Mouse (Mus musculus): ENCODE data around the gene Gm10553.
"Not testable (repeated sequence)": the region's sequence is repeated elsewhere in the genome, so short reads cannot be mapped to it uniquely, and the experiment has no call there.

The Gm10553 gene

GRCm38 (mm10) chr1:85099864-85100263, at the start of gene Gm10553:
Gm10553 (plus strand) TSS chr1:85100164.
- in situ Hi-C loops (cut with MboI, MseI), result loop anchor here (25.0 kb wide), 4 partner anchors 637 to 937 kb away; partner anchors contain the start of gene 2810459M11Rik (in 1 of the 2)

DNA sequence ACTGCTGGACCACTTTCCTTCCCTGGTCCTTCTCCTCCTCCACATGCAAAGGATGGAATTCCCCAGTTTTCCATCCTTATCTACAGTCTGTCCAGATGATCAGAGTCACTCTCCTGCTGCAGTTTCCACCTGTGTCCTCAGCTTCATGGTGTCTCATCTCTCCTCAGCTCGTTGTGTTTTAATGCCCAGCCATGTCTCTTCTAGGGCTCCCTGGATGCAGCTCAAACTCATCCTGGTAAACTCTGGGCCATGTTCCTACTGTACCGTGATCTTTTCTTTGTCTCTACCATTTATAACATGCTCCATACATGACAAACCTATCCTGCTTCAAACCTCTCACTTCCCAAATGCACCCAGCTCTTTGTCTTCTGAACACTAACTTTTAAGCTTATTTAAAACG, 28.3 kb upstream of the Gm10553 start:
- in situ Hi-C loops (cut with MboI, MseI), result loop anchor here (5.0 to 10.0 kb wide), 6 partner anchors 113 to 566 kb away; no protein-coding TSS in a partner anchor

DNA sequence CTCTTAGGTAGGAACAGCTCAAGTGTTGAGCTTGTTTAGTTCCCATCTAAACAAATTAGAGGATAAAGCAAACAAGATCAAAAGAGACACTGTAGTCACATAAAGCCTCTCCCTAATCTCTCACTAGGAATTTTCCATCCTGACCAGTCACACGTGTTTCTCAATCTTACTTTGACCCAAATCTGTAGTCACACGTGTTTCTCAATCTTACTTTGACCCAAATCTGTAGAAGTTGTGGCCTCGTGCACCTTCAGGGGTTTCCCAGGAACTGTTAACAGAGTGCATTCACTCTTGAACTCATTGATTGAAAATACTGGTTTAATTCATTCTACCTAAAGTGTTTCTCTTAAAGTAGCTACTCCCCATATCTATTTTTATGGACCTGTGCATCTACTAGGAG, 26.9 kb upstream of the Gm10553 start:
- in situ Hi-C loops (cut with MboI, MseI), result loop anchor here (5.0 to 10.0 kb wide), 6 partner anchors 112 to 564 kb away; no protein-coding TSS in a partner anchor

GRCm38 (mm10) chr1:85084803-85085202, 15.2 kb upstream of the Gm10553 start:
- in situ Hi-C loops (cut with MboI, MseI), result not testable (repeated sequence)

DNA sequence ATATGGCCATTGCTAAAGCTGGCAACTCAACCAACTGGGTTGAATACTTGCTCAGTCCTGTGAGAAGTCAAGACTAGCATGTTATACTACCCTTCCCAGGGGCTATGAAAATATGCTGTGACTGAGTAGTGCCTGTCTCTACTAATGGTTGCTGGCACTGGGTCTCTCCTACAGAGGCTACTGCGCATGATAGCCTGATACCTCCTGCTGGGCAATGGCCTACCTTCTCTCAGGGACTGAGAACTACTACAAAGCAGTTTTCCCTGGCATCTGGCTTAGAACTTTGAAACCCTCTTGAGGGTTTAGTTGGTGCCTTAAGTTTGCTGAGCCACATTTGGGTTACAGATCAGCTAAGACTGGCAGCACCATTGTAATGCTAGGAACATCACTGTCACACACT, 13.8 kb upstream of the Gm10553 start:
- in situ Hi-C loops (cut with MboI, MseI), result not testable (repeated sequence)

DNA sequence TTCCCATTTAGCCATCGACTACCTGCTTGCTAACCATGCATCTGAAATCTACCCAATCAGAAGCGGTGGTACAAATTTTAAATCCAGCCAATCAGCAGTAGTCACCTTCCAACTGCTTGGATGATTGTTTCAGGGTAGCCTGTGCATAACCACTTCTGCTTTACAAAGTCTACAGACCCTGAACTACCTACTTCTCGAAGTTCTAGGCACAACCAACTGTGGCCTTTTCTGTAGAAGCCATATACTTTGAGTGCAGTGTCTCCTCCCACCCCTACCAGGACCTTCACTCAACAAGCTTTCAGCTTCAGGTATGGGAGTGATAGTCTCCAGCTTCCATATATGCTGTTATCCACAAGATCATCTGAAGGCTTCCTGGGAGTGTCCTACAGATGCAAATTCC, 7.8 kb upstream of the Gm10553 start:
- in situ Hi-C loops (cut with MboI, MseI), result loop anchor here (5.0 kb wide), 2 partner anchors 75 to 525 kb away; no protein-coding TSS in a partner anchor

GRCm38 (mm10) chr1:85093011-85093572, 6.9 kb upstream of the Gm10553 start:
- in situ Hi-C loops (cut with MboI, MseI), result loop anchor here (5.0 kb wide), 2 partner anchors 74 to 524 kb away; no protein-coding TSS in a partner anchor

GRCm38 (mm10) chr1:85099081-85099480, 883 bp upstream of the Gm10553 start:
- in situ Hi-C loops (cut with MboI, MseI), result not testable (repeated sequence)

DNA sequence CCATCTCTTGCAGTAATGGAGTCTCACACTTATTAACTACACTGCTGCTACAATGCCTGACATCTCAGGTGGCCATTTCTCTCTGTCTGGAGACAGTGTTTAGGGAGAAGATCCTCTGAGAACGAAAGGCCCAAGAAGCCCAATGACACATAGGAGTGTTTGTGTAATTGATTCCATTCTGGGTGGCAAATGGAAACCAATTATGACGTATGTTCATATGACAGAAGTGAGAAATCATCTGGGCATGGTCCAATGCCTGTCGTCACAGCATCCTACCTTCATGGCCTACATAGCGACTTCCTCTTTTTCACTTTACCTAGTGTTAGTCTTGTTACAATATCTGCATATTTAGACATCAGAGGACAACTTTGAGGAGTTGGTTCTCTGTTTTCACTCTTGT, 1.8 kb downstream of the Gm10553 start:
- in situ Hi-C loops (cut with MboI, MseI), result loop anchor here (25.0 kb wide), 4 partner anchors 636 to 936 kb away; partner anchors contain the start of gene 2810459M11Rik (in 1 of the 2)

GRCm38 (mm10) chr1:85105336-85105735, 5.4 kb downstream of the Gm10553 start:
- in situ Hi-C loops (cut with MboI, MseI), result loop anchor here (25.0 kb wide), 4 partner anchors 632 to 932 kb away; partner anchors contain the start of gene 2810459M11Rik (in 1 of the 2)

DNA sequence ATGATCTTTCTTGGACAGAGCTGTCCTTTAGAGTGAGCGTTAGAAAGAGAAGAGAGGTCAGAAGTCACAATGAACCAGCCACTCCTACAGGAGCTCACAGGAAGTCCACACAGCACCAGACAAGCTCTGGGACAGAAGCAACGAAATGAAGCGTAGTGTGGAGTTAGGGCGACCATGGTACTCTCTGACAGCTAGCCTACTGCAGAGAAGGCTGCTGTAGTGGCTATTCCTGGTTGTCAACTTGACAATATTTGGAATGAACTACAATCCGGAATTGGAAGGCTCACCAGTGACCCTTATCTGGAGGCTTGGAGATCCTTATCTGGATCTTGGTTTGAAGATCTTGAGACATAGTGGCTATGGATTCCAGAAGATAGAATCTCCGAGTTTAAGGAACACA, 6.0 kb downstream of the Gm10553 start:
- in situ Hi-C loops (cut with MboI, MseI), result loop anchor here (25.0 kb wide), 4 partner anchors 631 to 931 kb away; partner anchors contain the start of gene 2810459M11Rik (in 1 of the 2)

DNA sequence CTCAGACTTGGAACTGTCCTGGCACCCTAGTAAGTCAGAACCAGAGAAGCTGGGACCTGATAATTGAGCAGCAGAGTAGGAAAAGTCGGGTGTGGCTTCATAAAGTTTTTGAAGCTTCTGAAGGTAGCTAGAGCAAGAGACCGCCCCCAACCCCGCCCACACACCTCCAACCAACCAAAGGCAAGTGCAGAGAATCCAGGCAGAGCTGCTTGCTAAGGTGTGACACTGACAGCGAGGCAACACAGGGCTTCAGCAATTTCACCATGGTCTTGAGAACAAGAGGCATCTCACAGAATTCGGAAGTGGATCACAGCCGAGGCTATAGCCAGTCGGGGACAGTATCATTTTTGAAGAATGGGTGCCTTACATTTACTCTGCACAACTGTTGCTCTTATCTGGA, 9.8 kb downstream of the Gm10553 start, which contains the start of gene A530032D15Rik:
Gene A530032D15Rik (minus strand): TSS at position 101 of the 400 bp plus-strand sequence.
- in situ Hi-C loops (cut with MboI, MseI), result loop anchor here (5.0 to 25.0 kb wide), 6 partner anchors 153 to 928 kb away; partner anchors contain the start of genes Sp110 (in 2 of the 2) and 2810459M11Rik (in 1 of the 2)

GRCm38 (mm10) chr1:85110876-85111275, 10.9 kb downstream of the Gm10553 start:
- in situ Hi-C loops (cut with MboI, MseI), result loop anchor here (5.0 to 25.0 kb wide), 6 partner anchors 151 to 926 kb away; partner anchors contain the start of genes Sp110 (in 2 of the 2) and 2810459M11Rik (in 1 of the 2)

GRCm38 (mm10) chr1:85111572-85111971, 11.6 kb downstream of the Gm10553 start:
- in situ Hi-C loops (cut with MboI, MseI), result loop anchor here (5.0 to 25.0 kb wide), 6 partner anchors 151 to 926 kb away; partner anchors contain the start of genes Sp110 (in 2 of the 2) and 2810459M11Rik (in 1 of the 2)

- in situ Hi-C loops (cut with MboI, MseI), result loop anchor here (5.0 to 25.0 kb wide), 6 partner anchors 150 to 925 kb away; partner anchors contain the start of genes Sp110 (in 2 of the 2) and 2810459M11Rik (in 1 of the 2)
Measured at GRCm38 (mm10) chr1:85112266-85112665, 12.3 kb downstream of the Gm10553 start.

DNA sequence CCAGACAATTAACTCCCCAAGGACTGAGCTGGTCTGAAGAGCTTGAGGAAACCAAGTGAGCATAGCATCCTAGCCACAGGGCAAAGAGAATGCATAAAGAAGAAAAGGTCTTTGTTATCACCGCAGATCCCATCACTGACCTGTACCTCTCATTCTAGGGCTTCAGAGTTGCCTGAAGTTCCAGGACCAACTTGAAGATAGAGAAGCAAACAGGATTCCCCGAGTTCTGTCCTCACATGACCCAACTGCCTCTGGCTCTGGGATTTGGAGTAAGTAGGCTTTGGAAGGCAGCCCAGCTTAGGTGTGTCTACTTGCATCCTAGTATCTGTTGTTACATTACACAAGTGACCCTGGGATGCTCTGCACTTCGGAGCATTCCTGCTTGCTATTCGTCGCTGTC, 12.9 kb downstream of the Gm10553 start:
- in situ Hi-C loops (cut with MboI, MseI), result loop anchor here (5.0 to 25.0 kb wide), 6 partner anchors 149 to 924 kb away; partner anchors contain the start of genes Sp110 (in 2 of the 2) and 2810459M11Rik (in 1 of the 2)

GRCm38 (mm10) chr1:85114078-85114477, 14.1 kb downstream of the Gm10553 start:
- in situ Hi-C loops (cut with MboI, MseI), result loop anchor here (5.0 to 25.0 kb wide), 6 partner anchors 148 to 923 kb away; partner anchors contain the start of genes Sp110 (in 2 of the 2) and 2810459M11Rik (in 1 of the 2)

- in situ Hi-C loops (cut with MboI, MseI), result loop anchor here (5.0 to 25.0 kb wide), 7 partner anchors 147 to 922 kb away; partner anchors contain the start of genes Sp110 (in 2 of the 2) and 2810459M11Rik (in 1 of the 2)
Measured at GRCm38 (mm10) chr1:85114666-85115402, 14.9 kb downstream of the Gm10553 start.

GRCm38 (mm10) chr1:85117537-85117936, 17.6 kb downstream of the Gm10553 start:
- in situ Hi-C loops (cut with MboI, MseI), result loop anchor here (5.0 to 25.0 kb wide), 5 partner anchors 330 to 920 kb away; partner anchors contain the start of gene 2810459M11Rik (in 1 of the 2)

- in situ Hi-C loops (cut with MboI, MseI), result loop anchor here (5.0 to 25.0 kb wide), 5 partner anchors 329 to 919 kb away; partner anchors contain the start of gene 2810459M11Rik (in 1 of the 2)
Measured at GRCm38 (mm10) chr1:85118341-85118740, 18.4 kb downstream of the Gm10553 start.

GRCm38 (mm10) chr1:85121841-85122240, 21.9 kb downstream of the Gm10553 start:
- in situ Hi-C loops (cut with MboI, MseI), result loop anchor here (5.0 to 25.0 kb wide), 6 partner anchors 117 to 915 kb away; partner anchors contain the start of gene 2810459M11Rik (in 1 of the 2)

Data from T-helper 17 cell (primary cell).